In genomic region chr10:128588775-128589463, GRCm38 (mm10) we compare ENCODE assay signal across 8 mouse cellular contexts. TPM values are rescaled to one million over a fixed set of nuclear protein-coding genes. Genes with fewer than 3 reads are reported as not detected.
A peak's percentile ranks its signal among the peaks of the same experiment; 100 is the strongest.
DNase-seq lines count a peak whose midpoint lies in the region; ATAC-seq lines count a peak whose summit lies in the region.

No protein-coding gene starts in this region.

- DNase-seq in right cerebral cortex, postnatal 25 days: peak; percentile 14
- DNase-seq in right cerebral cortex, postnatal 10 days (ENCODE audit: low spot score in 2 of 2): no peak
- no peak for DNase-seq in hindbrain, embryonic 10.5 days (ENCODE audit: low spot score)
- DNase-seq in cerebellum, adult 8-10 months: no peak
- no peak for DNase-seq in spleen, postnatal 36 days (ENCODE audit: low spot score in 2 of 2)

- no peaks in the 10 kb centered on the region for H3K36me3 ChIP-seq in hindbrain, embryonic 10.5 days
- no peaks in the 10 kb centered on the region for H3K36me3 ChIP-seq in limb, embryonic 13.5 days
- no peaks in the 10 kb centered on the region for H3K36me3 ChIP-seq in neural tube, embryonic 15.5 days

- peak overlapping the region; percentile 66 for H3K9ac ChIP-seq in limb, embryonic 13.5 days
- peak overlapping the region; percentile 44 for H3K9ac ChIP-seq in neural tube, embryonic 15.5 days (replicated peaks)

- H3K4me1 ChIP-seq in hindbrain, embryonic 10.5 days (replicated peaks): peaks cover 36% of the 10 kb centered on the region
- peaks cover 44% of the 10 kb centered on the region for H3K4me1 ChIP-seq in limb, embryonic 13.5 days
- peaks cover 19% of the 10 kb centered on the region for H3K4me1 ChIP-seq in neural tube, embryonic 15.5 days

- no peaks in the 10 kb centered on the region for H3K9me3 ChIP-seq in hindbrain, embryonic 10.5 days
- H3K9me3 ChIP-seq in limb, embryonic 13.5 days: no peaks in the 10 kb centered on the region
- H3K9me3 ChIP-seq in neural tube, embryonic 15.5 days (replicated peaks): no peaks in the 10 kb centered on the region

- peaks cover 62% of the 10 kb centered on the region for H3K27me3 ChIP-seq in hindbrain, embryonic 10.5 days (ENCODE audit: insufficient read depth, poor library complexity, severe bottlenecking)
- H3K27me3 ChIP-seq in limb, embryonic 13.5 days: peaks cover 69% of the 10 kb centered on the region
- H3K27me3 ChIP-seq in neural tube, embryonic 15.5 days (replicated peaks): peaks cover 46% of the 10 kb centered on the region

- 3% methylated on average over 23 of the region's 23 CpGs for WGBS in hindbrain, embryonic 10.5 days
- WGBS in limb, embryonic 13.5 days: 1% methylated on average over 23 of the region's 23 CpGs
- 2% methylated on average over 23 of the region's 23 CpGs for WGBS in neural tube, embryonic 15.5 days

- peak; percentile 12; the same call in 1 of the 2 replicates for ATAC-seq in limb, embryonic 13.5 days (ENCODE audit: low FRiP score, low read depth)
- no peak for ATAC-seq in neural tube, embryonic 15.5 days (ENCODE audit: low FRiP score)
- no peak for ATAC-seq in CD4-positive, CD25-positive, alpha-beta regulatory T cell, adult 4 months

- peak overlapping the region; percentile 99 for H3K4me2 ChIP-seq in limb, embryonic 13.5 days (replicated peaks)
- H3K4me2 ChIP-seq in neural tube, embryonic 15.5 days: peak overlapping the region; percentile 99

- peak overlapping the region; percentile 70 for H3K27ac ChIP-seq in hindbrain, embryonic 10.5 days
- peak overlapping the region; percentile 65; the same call in 1 of the 2 replicates for H3K27ac ChIP-seq in limb, embryonic 13.5 days
- 0 out of 2 replicates have a peak overlapping the region, but pooled peaks have one; percentile 28 for H3K27ac ChIP-seq in neural tube, embryonic 15.5 days (replicated peaks)

- peak overlapping the region; percentile 72 for H3K4me3 ChIP-seq in hindbrain, embryonic 10.5 days
- H3K4me3 ChIP-seq in limb, embryonic 13.5 days: peak overlapping the region; percentile 65
- peak overlapping the region; percentile 56 for H3K4me3 ChIP-seq in neural tube, embryonic 15.5 days (replicated peaks)

RNA-seq across cellular contexts. Expression of gene Erbb3, which starts 0.5 kb away (rescaled TPM):
- 5.0 and 13.5 TPM in 2 replicates for polyA plus RNA-seq in hindbrain, embryonic 10.5 days (2016; fragmentation: Nextera tagmentation; extraction: Ambion mirVana)
- 14.5 and 17.5 TPM in 2 replicates for polyA plus RNA-seq in limb, embryonic 13.5 days (2015; fragmentation: Nextera tagmentation; extraction: Ambion mirVana)
- 3.1 and 6.6 TPM in 2 replicates for polyA plus RNA-seq in neural tube, embryonic 15.5 days (2015; fragmentation: Nextera tagmentation; extraction: Ambion mirVana)
- 1 to 10 TPM; 6.6 to 9.3 TPM for polyA plus RNA-seq in CD4-positive, CD25-positive, alpha-beta regulatory T cell, adult 4 months (2017; shearing (Covaris generic))

RNA-seq across cellular contexts. Expression of gene Pa2g4, which starts 23.1 kb away (rescaled TPM):
- 205 and 257 TPM in 2 replicates for polyA plus RNA-seq in hindbrain, embryonic 10.5 days (2016; fragmentation: Nextera tagmentation; extraction: Ambion mirVana)
- 198 and 200 TPM in 2 replicates for polyA plus RNA-seq in limb, embryonic 13.5 days (2015; fragmentation: Nextera tagmentation; extraction: Ambion mirVana)
- 121 and 157 TPM in 2 replicates for polyA plus RNA-seq in neural tube, embryonic 15.5 days (2015; fragmentation: Nextera tagmentation; extraction: Ambion mirVana)
- 100 to 1,000 TPM; 114 to 117 TPM for polyA plus RNA-seq in CD4-positive, CD25-positive, alpha-beta regulatory T cell, adult 4 months (2017; shearing (Covaris generic))

RNA-seq across cellular contexts. Expression of gene Rps26, which starts 37.6 kb away (rescaled TPM):
- polyA plus RNA-seq in hindbrain, embryonic 10.5 days (2016; fragmentation: Nextera tagmentation; extraction: Ambion mirVana): 472 and 519 TPM in 2 replicates
- 752 and 768 TPM in 2 replicates for polyA plus RNA-seq in limb, embryonic 13.5 days (2015; fragmentation: Nextera tagmentation; extraction: Ambion mirVana)
- 381 and 453 TPM in 2 replicates for polyA plus RNA-seq in neural tube, embryonic 15.5 days (2015; fragmentation: Nextera tagmentation; extraction: Ambion mirVana)
- 1,000 to 10,000 TPM; 1,420 to 1,755 TPM for polyA plus RNA-seq in CD4-positive, CD25-positive, alpha-beta regulatory T cell, adult 4 months (2017; shearing (Covaris generic))

RNA-seq across cellular contexts. Expression of gene Rpl41, which starts 39.8 kb away (rescaled TPM):
- 2,868 and 3,332 TPM in 2 replicates for polyA plus RNA-seq in hindbrain, embryonic 10.5 days (2016; fragmentation: Nextera tagmentation; extraction: Ambion mirVana)
- polyA plus RNA-seq in limb, embryonic 13.5 days (2015; fragmentation: Nextera tagmentation; extraction: Ambion mirVana): 3,677 and 3,933 TPM in 2 replicates
- polyA plus RNA-seq in neural tube, embryonic 15.5 days (2015; fragmentation: Nextera tagmentation; extraction: Ambion mirVana): 2,372 and 2,481 TPM in 2 replicates
- 1,000 to 10,000 TPM; 4,848 to 7,095 TPM for polyA plus RNA-seq in CD4-positive, CD25-positive, alpha-beta regulatory T cell, adult 4 months (2017; shearing (Covaris generic))

RNA-seq across cellular contexts. Expression of gene Zc3h10, which starts 41.3 kb away (rescaled TPM):
- polyA plus RNA-seq in hindbrain, embryonic 10.5 days (2016; fragmentation: Nextera tagmentation; extraction: Ambion mirVana): 16.9 and 19.9 TPM in 2 replicates
- polyA plus RNA-seq in limb, embryonic 13.5 days (2015; fragmentation: Nextera tagmentation; extraction: Ambion mirVana): 16.4 and 17.3 TPM in 2 replicates
- polyA plus RNA-seq in neural tube, embryonic 15.5 days (2015; fragmentation: Nextera tagmentation; extraction: Ambion mirVana): 16.0 and 16.2 TPM in 2 replicates
- polyA plus RNA-seq in CD4-positive, CD25-positive, alpha-beta regulatory T cell, adult 4 months (2017; shearing (Covaris generic)): 10 to 100 TPM in 1 of 2 experiments, 1 to 10 TPM in 1; 9.2 to 11.8 TPM
